Mouse (Mus musculus): Measurements from ENCODE around the gene Gm13697.

Gm13697 gene

GRCm38 (mm10) chr2:84032505-84032904 is 48.0 kb downstream of the Gm13697 start:
- in situ Hi-C loops (cut with MboI; ENCODE audit: low sequenced_read_pairs): no loop called here

GRCm38 (mm10) chr2:84035997-84036396 is 51.5 kb downstream of the Gm13697 start:
- in situ Hi-C loops (cut with MboI; ENCODE audit: low sequenced_read_pairs): no loop called here

Data from CH12F3 (cell line).